Mouse (Mus musculus) liver, postnatal 0 days (tissue): Measurements from ENCODE around the gene Kifc5b. TPM values are rescaled to one million over a fixed set of nuclear protein-coding genes. Genes with fewer than 3 reads are reported as not detected.

Experiments used
- ATAC-seq: fragments of 200-750 bp; cut with Nextera tagmentation; 2 replicates; pipeline ENCODE4 v1.8.0; 2017; ENCODE audit warnings: mild to moderate bottlenecking, moderate library complexity
- DNase-seq: peaks from one replicate; pipeline ENCODE4 v3.0.0-alpha.2; 2016
- H3K27ac ChIP-seq: fragments of 300-500 bp; sonication (generic); 2 replicates; pipeline ENCODE4 v1.5.1; 2014; ENCODE audit warnings: antibody characterized with exemption, moderate library complexity, mild to moderate bottlenecking, low read depth
- H3K27me3 ChIP-seq: fragments of 300-500 bp; sonication (generic); 2 replicates; pipeline ENCODE4 v1.6.1; 2014; ENCODE audit warnings: low read length, control low read depth, mixed read lengths; ENCODE audit not compliant: insufficient read depth
- H3K36me3 ChIP-seq: fragments of 300-500 bp; sonication (generic); replicated peaks from 2 replicates; pipeline ENCODE4 v1.6.1; 2014; ENCODE audit warnings: mild to moderate bottlenecking, control low read depth, low read length, moderate library complexity, mixed read lengths; ENCODE audit not compliant: insufficient read depth
- H3K4me1 ChIP-seq: fragments of 300-500 bp; sonication (generic); 2 replicates; pipeline ENCODE4 v1.6.1; 2014; ENCODE audit warnings: antibody characterized with exemption, mild to moderate bottlenecking, control low read depth; ENCODE audit not compliant: insufficient read depth
- H3K4me2 ChIP-seq: fragments of 300-500 bp; sonication (generic); 2 replicates; pipeline ENCODE4 v1.6.1; 2014; ENCODE audit warnings: low read depth, mild to moderate bottlenecking, low read length, moderate library complexity, mixed read lengths
- H3K4me3 ChIP-seq: fragments of 300-500 bp; sonication (generic); 2 replicates; pipeline ENCODE4 v1.5.1; 2014; ENCODE audit warnings: low read depth, low read length
- H3K9ac ChIP-seq: fragments of 300-500 bp; sonication (generic); replicated peaks from 2 replicates; pipeline ENCODE4 v1.6.1; 2014; ENCODE audit warnings: mild to moderate bottlenecking, moderate library complexity
- H3K9me3 ChIP-seq: fragments of 300-500 bp; sonication (generic); 2 replicates; pipeline ENCODE4 v1.6.1; 2016; ENCODE audit warnings: mild to moderate bottlenecking, control low read depth, low read length, mixed read lengths
- CTCF ChIP-seq: sonication (generic); IDR thresholded peaks from 2 replicates; pipeline ENCODE4 v1.5.1; 2016; ENCODE audit warnings: antibody characterized with exemption, low read depth
- EP300 ChIP-seq: IDR thresholded peaks from 2 replicates; pipeline ENCODE4 v1.6.1; 2016; ENCODE audit warnings: antibody characterized with exemption, low read depth, mild to moderate bottlenecking
- WGBS: fragments of 180-500 bp; shearing (Covaris S2); extraction: QIAGEN DNeasy Blood & Tissue Kit; methylation state at CpG from one replicate; pipeline ENCODE4 v1.1.7; 2014; ENCODE audit not compliant: insufficient replicate concordance; 5-methylcytosine and 5-hydroxymethylcytosine counted together
- polyA plus RNA-seq: library from polyadenylated mRNA; unstranded; fragments of >200 nt; fragmentation: Nextera tagmentation; extraction: Ambion mirVana; gene quantifications from 2 replicates; pipeline ENCODE4 v1.2.1, GENCODE M21; 2015

The Kifc5b gene
- polyA plus RNA-seq, 1 experiment from 2014 or later, result 2.7 TPM

- Histone ChIP-seq H3K4me3 (no peak overlapping the region), H3K27me3 (no peaks in the 10 kb centered on the region), H3K4me2 (no peak overlapping the region), H3K9me3 (peaks cover 2% of the 10 kb centered on the region; the same call in 1 of the 2 replicates), H3K4me1 (peaks cover 4% of the 10 kb centered on the region; the same call in 1 of the 2 replicates), H3K36me3 (no peaks in the 10 kb centered on the region), H3K27ac (no peak overlapping the region), H3K9ac (no peak overlapping the region)
- no peak for DNase-seq
- 82% methylated on average over 6 of the region's 6 CpGs for WGBS
- TF ChIP-seq CTCF, result peak; percentile 35
- TF ChIP-seq EP300, result no peak
- no peak for ATAC-seq
These were observed 37.7 kb upstream of the Kifc5b start for GRCm38 (mm10) chr17:26879235-26879634.

- Histone ChIP-seq H3K36me3 (no peaks in the 10 kb centered on the region), H3K4me1 (peaks cover 18% of the 10 kb centered on the region), H3K4me3 (no peak overlapping the region), H3K4me2 (no peak overlapping the region), H3K27me3 (no peaks in the 10 kb centered on the region), H3K9me3 (peaks cover 2% of the 10 kb centered on the region; the same call in 1 of the 2 replicates), H3K9ac (no peak overlapping the region), H3K27ac (no peak overlapping the region)
- no peak for ATAC-seq
- DNase-seq, result no peak
- 77% methylated on average over 1 of the region's 1 CpGs for WGBS
- TF ChIP-seq EP300 (no peak), CTCF (no peak)
These were observed 34.2 kb upstream of the Kifc5b start for GRCm38 (mm10) chr17:26882706-26883105.

DNA sequence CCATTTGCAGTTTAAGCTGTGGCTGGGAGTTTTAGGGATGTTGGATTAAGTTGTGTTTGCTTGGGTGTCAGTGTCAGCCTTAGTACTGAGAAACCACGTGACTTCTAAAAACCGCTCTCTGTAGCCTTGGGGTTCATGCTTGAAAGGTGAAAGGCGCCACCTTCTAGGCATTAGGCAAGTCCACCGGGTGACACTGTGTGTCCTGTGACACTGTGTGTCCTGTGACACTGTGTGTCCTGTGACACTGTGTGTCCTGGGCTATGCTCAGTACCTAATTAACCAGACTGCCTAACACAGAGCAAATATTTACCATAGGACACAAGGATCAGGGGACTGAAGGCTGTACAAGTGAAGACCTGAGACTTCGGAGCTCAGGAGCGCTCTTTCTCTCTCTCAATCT is 33.3 kb upstream of the Kifc5b start:
- whole genome bisulfite sequencing, result 77% methylated on average over 6 of the region's 6 CpGs

GRCm38 (mm10) chr17:26884995-26885926 is 31.6 kb upstream of the Kifc5b start:
- no peaks in the 10 kb centered on the region for H3K36me3 ChIP-seq
- H3K4me3 ChIP-seq, result peak overlapping the region; percentile 44
- H3K27ac ChIP-seq, result peak overlapping the region; percentile 12; the same call in 1 of the 2 replicates
- WGBS, result 11% methylated on average over 25 of the region's 25 CpGs
- H3K9me3 ChIP-seq, result no peaks in the 10 kb centered on the region
- H3K4me1 ChIP-seq, result peaks cover 18% of the 10 kb centered on the region
- ATAC-seq (peak; percentile 76), DNase-seq (peak; percentile 89)
- H3K27me3 ChIP-seq, result no peaks in the 10 kb centered on the region
- H3K9ac ChIP-seq, result peak overlapping the region; percentile 23; the same call in 1 of the 2 replicates
- peak overlapping the region; percentile 79 for H3K4me2 ChIP-seq
- peak; percentile 77 for TF ChIP-seq CTCF
- TF ChIP-seq EP300, result no peak

More for the DNA sequence above, 33.3 kb upstream of the Kifc5b start:
- ATAC-seq (peak; percentile 62), DNase-seq (no peak)
- Histone ChIP-seq H3K4me1 (peaks cover 18% of the 10 kb centered on the region), H3K9ac (no peak overlapping the region), H3K9me3 (peaks cover 2% of the 10 kb centered on the region; the same call in 1 of the 2 replicates), H3K36me3 (no peaks in the 10 kb centered on the region), H3K27me3 (no peaks in the 10 kb centered on the region), H3K27ac (no peak overlapping the region), H3K4me3 (no peak overlapping the region), H3K4me2 (no peak overlapping the region)
- TF ChIP-seq CTCF, result no peak
- TF ChIP-seq EP300, result no peak

DNA sequence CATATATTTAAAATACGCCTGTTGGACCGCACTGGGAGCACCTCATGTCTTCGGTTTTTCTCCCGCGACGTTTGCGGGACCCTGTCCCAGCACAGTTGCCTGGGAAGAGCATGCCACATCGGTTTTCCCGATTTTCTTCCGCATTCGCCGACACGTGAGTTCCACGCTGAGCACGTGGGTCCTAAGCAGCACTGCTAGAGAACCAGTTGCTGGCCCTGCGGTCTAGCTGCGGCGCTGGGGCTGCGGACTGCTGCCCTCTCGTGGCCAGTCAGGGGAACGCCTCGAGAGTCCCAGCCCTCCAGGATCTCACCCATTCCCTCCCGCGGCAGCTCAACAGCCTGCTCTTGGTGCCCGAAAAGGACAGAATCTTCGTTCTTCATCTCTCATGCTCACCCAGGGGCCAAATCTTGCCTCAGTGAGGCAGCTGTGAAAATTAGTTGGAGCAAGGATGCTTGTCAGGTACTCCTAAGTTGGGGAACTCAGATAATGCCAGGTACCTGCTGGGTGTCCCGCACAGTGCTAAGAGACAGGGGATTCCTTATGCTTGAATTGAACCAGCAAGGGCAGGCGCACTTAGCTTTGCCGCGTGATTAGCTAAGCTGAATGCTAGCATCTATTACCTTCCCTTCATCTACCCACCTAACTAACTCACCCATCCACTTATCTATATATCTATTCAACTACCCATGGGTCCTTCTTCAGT is 30.7 kb upstream of the Kifc5b start:
- Histone ChIP-seq H3K4me2 (peak overlapping the region; percentile 79), H3K27me3 (no peaks in the 10 kb centered on the region), H3K4me1 (peaks cover 18% of the 10 kb centered on the region), H3K9me3 (no peaks in the 10 kb centered on the region), H3K4me3 (peak overlapping the region; percentile 44), H3K36me3 (no peaks in the 10 kb centered on the region), H3K27ac (no peak overlapping the region), H3K9ac (peak overlapping the region; percentile 23; the same call in 1 of the 2 replicates)
- ATAC-seq, result peak; percentile 82
- DNase-seq, result peak; percentile 87
- 8% methylated on average over 30 of the region's 30 CpGs for WGBS
- TF ChIP-seq CTCF (peak; percentile 100), EP300 (no peak)

- Histone ChIP-seq H3K4me3 (no peak overlapping the region), H3K27me3 (no peaks in the 10 kb centered on the region), H3K9ac (no peak overlapping the region), H3K9me3 (no peaks in the 10 kb centered on the region), H3K27ac (no peak overlapping the region), H3K36me3 (no peaks in the 10 kb centered on the region), H3K4me1 (peaks cover 20% of the 10 kb centered on the region), H3K4me2 (no peak overlapping the region)
- TF ChIP-seq EP300 (no peak), CTCF (no peak)
- DNase-seq, result no peak
- 36% methylated on average over 3 of the region's 3 CpGs for WGBS
- ATAC-seq, result no peak
These were observed 29.0 kb upstream of the Kifc5b start for GRCm38 (mm10) chr17:26887926-26888325.
